Mouse (Mus musculus) adrenal gland, postnatal 10 days (tissue): ENCODE results near the gene Fut8. TPM values are rescaled to one million over a fixed set of nuclear protein-coding genes. Genes with fewer than 3 reads are reported as not detected.
"Not testable (repeated sequence)": the region's sequence is repeated elsewhere in the genome, so short reads cannot be mapped to it uniquely, and the experiment has no call there.

Experiments used
- DNase-seq: peaks from one replicate; pipeline ENCODE4 v3.0.0; 2021; ENCODE audit warnings: mixed read lengths
- total RNA-seq, 2 experiments: library from RNA; stranded (reverse); gene quantifications; 2 replicates each; pipeline ENCODE4 v1.2.3; 2021

Gene Fut8
- total RNA-seq, 2 experiments from 2014 or later = 44.1 to 50.4 TPM

DNA sequence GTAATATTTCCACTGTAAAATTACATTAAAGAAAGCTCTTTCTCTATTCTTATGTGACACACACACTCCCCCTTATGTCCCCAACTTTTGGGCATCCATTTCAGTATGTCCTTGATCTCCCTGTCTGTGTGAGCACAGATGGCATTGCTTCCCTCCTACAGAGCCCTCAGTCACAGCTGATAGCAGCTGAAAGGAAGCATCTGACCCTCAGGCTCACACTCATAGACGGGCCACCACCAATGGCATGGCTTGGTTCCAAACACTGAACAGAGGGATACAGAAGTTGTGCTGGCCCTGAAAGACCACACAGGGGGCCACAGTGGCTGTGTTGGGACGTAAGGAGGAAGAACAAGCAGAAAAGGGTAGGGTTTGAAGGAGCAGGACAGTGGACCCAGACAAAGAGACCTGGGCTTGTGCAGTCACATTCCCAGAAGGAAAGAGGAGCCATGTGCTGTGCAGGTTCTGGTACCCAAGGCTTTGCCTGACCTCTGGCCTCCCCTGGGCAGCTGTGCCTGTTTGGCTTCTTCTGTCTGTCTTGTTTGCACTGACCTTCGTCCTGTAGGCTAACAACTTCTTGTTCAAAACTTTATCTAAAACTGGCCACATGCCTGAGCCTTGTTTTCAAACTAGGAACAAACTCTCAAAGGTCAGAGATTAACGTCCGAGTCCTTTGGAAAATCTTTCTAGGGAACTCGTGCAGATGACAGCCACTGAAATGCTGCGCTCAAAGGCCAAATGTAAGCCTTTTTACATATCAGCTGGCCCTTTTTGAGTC lies 263.7 kb downstream of the Fut8 start:
- DNase-seq = peak; percentile 56

DNA sequence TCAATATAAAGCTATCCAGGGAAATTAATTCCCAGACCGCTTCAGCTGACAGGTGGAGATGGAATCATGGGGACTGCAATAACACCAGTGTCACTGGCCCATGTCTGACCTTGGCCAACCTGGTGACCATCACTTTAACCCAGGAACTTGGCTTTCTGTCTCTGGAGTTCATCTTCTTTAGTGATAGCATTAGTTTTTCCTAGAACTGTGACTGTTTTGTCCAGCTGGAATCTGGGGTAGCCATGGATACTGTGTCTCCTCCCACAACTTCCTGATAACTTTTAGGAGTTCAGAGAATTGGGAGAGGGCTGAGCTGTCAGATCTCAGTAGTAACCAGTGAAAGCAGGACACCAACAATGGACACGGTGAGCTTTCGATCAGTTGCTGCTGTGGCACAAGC lies 264.3 kb downstream of the Fut8 start:
- DNase-seq = no peak

DNA sequence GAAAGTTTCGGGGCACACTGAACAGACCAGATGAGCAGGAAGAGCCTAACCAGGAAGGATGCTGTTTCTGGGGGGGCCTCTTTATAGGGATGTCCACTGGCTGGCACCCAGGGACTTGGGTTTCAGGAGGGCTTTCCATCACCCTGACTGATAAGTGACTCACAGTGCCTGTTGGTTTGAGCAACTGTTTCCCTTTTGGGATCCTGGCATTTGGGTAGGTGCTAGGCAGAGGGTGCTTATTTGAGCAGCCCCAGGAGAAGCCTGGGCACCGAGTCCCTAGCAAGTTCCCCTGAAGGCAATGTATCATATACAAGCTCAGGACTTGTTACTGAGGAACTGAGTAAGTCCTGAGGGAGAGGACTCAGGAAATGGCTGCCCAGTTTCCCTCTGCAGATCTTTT lies 267.5 kb downstream of the Fut8 start:
- DNase-seq = no peak

DNA sequence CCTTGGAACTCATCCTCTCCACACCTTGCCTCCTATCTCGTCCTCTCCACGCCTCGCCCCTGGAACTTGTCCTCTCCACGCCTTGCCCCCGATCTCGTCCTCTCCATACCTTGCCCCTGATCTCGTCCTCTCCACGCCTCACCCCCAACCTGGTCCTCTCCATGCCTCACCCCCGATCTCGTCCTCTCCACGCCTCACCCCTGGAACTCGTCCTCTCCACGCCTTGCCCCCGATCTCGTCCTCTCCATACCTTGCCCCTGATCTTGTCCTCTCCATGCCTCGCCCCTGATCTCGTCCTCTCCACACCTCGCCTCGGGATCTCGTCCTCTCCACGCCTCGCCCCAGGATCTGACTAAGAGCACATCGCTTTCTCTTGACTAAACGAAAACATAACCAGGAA lies 269.8 kb downstream of the Fut8 start:
- no peak for DNase-seq

DNA sequence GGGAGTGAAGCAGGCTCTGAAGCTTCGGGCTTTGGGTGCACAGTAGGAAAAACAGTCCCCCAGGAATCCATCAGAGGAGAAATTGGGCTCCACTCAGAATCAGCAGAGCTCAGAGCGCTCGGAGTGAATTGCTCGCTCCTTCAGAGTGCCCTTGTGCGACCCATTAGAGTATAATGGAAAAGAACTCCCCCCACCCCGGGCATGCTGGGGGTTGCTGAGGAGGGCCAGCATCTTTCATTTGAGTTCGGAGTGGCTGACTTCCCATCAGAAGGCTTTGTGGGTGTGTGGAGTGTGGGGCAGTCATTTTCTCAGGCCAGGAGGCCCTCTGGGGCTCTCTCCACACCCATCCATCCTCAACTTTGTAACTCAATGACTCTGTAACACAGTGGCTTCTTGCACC lies 272.8 kb downstream of the Fut8 start:
- DNase-seq = no peak

DNA sequence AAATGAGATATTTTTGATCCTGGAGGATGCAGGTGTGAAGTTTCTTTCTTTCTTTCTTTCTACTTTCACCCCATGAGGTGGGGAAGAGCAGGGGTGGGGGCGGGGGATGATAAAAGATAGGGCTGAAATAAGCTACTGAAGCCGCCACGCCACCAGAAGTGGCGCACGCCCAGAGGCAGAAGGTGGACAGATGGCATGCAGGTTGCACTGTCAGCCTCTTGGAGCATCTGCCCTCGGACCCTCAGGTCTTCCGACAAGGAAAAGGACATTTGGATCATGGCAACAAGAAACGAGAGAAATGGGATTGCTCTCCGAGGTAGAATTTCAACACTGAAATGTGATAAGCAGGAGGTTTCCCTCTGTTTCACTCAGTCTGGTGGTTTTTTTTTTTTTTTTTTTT lies 273.3 kb downstream of the Fut8 start:
- DNase-seq = no peak

DNA sequence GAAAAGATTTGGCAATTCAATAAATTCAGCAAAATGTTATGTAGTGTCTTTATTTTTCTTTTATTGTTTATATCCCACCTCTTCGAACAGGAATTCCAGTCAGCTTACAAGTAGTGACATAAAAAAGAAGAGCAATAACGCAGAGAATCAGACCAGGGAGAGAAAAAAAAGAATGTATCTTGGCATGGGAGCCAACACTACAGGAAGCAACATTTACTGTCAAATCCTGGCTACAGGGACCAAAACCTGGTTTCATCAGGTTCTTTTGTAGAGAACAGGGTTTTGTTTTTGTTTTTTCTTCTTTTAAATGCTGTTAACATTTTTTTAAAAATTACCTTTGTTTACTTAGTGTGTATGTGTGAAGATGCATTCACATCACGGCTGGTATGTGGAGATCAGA lies 273.7 kb downstream of the Fut8 start:
- DNase-seq = no peak

DNA sequence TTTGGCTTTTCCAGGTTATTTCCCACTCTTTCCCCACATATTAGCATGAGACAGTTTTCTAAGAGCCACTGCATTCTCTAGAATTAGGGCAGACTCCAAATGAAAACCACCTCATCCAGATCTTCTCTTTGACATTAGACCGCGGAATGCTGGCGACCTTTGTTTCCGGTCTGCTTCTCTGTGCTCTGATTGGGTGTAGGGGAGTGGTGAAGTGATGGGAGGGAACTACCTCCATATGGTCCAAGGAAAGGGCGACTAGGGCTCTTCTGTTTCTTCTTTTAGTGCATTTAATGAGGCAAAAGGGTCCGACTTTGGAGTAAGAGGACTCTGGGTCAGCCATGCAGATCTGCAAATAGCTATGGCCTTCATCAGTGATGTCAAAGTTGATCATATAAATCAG lies 278.9 kb downstream of the Fut8 start:
- DNase-seq = no peak

DNA sequence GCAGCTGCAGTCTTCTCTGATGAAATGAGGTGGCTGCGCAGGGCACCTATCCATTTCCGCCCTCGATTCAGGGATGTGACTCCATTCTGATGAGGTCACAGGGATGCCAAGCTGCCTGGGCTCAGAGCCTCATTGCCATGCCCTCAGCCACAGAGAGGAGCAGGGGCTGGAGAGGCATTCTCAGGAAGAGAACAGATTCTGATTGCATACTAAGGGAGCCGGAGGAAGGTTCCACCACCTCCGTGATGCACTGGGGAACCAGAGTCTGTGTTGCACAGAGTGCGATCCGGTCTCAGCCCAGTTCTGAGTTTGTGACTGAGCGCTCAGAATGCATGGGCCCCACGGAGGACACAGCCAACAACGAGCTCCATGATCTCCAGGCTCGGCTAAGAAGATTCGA lies 279.8 kb downstream of the Fut8 start:
- DNase-seq = no peak

DNA sequence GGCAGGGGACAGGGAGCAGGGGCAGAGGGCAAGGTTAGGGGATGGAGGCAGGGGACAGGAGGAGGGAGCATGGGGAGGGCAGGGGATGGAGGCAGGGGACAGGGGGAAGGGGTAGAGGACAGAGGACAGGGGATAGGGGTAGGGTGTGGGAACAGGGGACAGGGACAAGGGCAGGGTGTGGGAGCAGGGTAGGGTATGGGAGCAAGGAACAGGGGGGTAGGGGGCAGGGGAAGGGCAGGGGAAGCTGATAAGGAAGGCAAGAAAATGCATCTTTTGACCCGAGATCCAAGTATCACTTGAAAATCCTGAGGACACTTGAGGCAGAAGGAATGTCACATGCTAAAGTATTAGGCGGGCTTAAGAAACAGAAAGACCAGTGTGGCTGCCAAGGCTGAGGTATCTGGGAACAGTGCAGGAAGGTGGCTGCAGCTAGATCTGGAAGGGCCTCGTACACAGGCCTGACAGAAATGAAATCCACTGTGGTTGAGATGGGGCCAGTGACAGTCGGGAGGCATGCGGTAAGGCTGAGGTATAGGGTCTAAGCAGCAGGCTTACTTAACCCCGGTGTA lies 281.7 kb downstream of the Fut8 start:
- no peak for DNase-seq

DNA sequence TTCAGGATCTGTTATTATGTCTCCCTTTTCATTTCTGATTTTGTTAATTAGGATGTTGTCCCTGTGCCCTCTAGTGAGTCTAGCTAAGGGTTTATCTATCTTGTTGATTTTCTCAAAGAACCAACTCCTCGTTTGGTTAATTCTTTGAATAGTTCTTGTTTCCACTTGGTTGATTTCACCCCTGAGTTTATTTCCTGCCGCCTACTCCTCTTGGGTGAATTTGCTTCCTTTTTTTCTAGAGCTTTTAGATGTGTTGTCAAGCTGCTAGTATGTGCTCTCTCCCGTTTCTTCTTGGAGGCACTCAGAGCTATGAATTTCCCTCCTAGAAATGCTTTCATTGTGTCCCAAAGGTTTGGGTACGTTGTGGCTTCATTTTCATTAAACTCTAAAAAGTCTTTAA lies 286.1 kb downstream of the Fut8 start:
- not testable (repeated sequence) for DNase-seq
